Mouse (Mus musculus): ENCODE results near the gene Ttc39a.

- TF ChIP-seq REST (IDR thresholded peaks at IDR 0.05; ENCODE audit: insufficient read depth, insufficient read length): no peak
- TF ChIP-seq TCF3 (IDR thresholded peaks at IDR 0.05; ENCODE audit: insufficient read length, low read depth): no peak
- no peak for TF ChIP-seq POLR2A (IDR thresholded peaks at IDR 0.05; ENCODE audit: insufficient read length, low read depth)
- TF ChIP-seq MAX (IDR thresholded peaks at IDR 0.05; ENCODE audit: low read depth): no peak
- no peak for TF ChIP-seq POLR2AphosphoS2 (IDR thresholded peaks at IDR 0.05; ENCODE audit: insufficient read length, low read depth)
- no peak for TF ChIP-seq TCF12 (IDR thresholded peaks at IDR 0.05; ENCODE audit: insufficient read depth, poor library complexity, severe bottlenecking)
- TF ChIP-seq USF1 (IDR thresholded peaks at IDR 0.05; ENCODE audit: low read depth): no peak
- no peak for TF ChIP-seq MYOG (IDR thresholded peaks at IDR 0.05; ENCODE audit: control insufficient read depth in 1 of 3, insufficient read depth in 1 of 3, insufficient read length in 2 of 3, low read depth in 2 of 3)
- TF ChIP-seq E2F4 (IDR thresholded peaks at IDR 0.05; ENCODE audit: insufficient read depth): no peak
- TF ChIP-seq MYOD1 (IDR thresholded peaks at IDR 0.05; ENCODE audit: control insufficient read depth in 1 of 3, insufficient read length in 2 of 3, low read depth in 2 of 3): no peak
- no peak for TF ChIP-seq SRF (IDR thresholded peaks at IDR 0.05; ENCODE audit: control insufficient read depth, insufficient read length, low read depth)
- no peak for TF ChIP-seq CEBPB (IDR thresholded peaks at IDR 0.05; ENCODE audit: insufficient read depth, poor library complexity, severe bottlenecking)
Measured at GRCm38 (mm10) chr4:109412233-109412632, 5.8 kb downstream of the Ttc39a start.
